9 mouse cellular contexts compared by ENCODE assay signal in genomic region chr1:75425796-75426471, GRCm38 (mm10). TPM values are rescaled to one million over a fixed set of nuclear protein-coding genes. Genes with fewer than 3 reads are reported as not detected.
DNase-seq lines count a peak whose midpoint lies in the region; ATAC-seq lines count a peak whose summit lies in the region.
"Had no signal": no experiment of that assay in that cellular context is flagged by ENCODE, and none has a peak within 500 bp of the region (broad histone marks: within the 10 kb centered on the region; RNA-seq: fewer than 3 reads in every experiment).

No protein-coding gene starts in this region.

- H3K4me2 ChIP-seq in forebrain, embryonic 16.5 days (ENCODE audit: low read length): no peak overlapping the region
- H3K4me2 ChIP-seq: midbrain, embryonic 12.5 days had no signal

- H3K27ac ChIP-seq in forebrain, embryonic 10.5 days: no peak overlapping the region
- H3K27ac ChIP-seq in forebrain, embryonic 16.5 days (ENCODE audit: low read length): no peak overlapping the region
- H3K27ac ChIP-seq: midbrain, embryonic 12.5 days had no signal

- intact Hi-C loops in left cerebral cortex, postnatal 14 days (cut with DNase I): no loop called here

- H3K4me1 ChIP-seq in forebrain, embryonic 10.5 days: peaks cover 91% of the 10 kb centered on the region
- H3K4me1 ChIP-seq in forebrain, embryonic 16.5 days (replicated peaks; ENCODE audit: control insufficient read depth, insufficient read depth, low read length): peaks cover 18% of the 10 kb centered on the region

- WGBS in forebrain, embryonic 10.5 days: 39% methylated on average over 10 of the region's 10 CpGs
- WGBS in forebrain, embryonic 16.5 days: 38% methylated on average over 10 of the region's 10 CpGs

- peak; percentile 78 for DNase-seq in forebrain, embryonic 10.5 days (ENCODE audit: extremely low spot score, low spot score)
- peak; percentile 58 to 75 for DNase-seq in left cerebral cortex, postnatal 14 days (ENCODE audit: low spot score in 2 of 2)
- no peak for DNase-seq in left cerebral cortex, adult 11 months (ENCODE audit: low spot score)
- peak; percentile 88 for DNase-seq in NIH3T3 (ENCODE audit: low read depth)
- DNase-seq in embryo, embryonic 9.5 days (ENCODE audit: extremely low spot score): peak; percentile 82
- DNase-seq in lung, postnatal 14 days: peak; percentile 39
- no peak for DNase-seq in ovary, postnatal 10 days (ENCODE audit: low spot score)

- H3K9me3 ChIP-seq in forebrain, embryonic 10.5 days: no peaks in the 10 kb centered on the region
- H3K9me3 ChIP-seq in forebrain, embryonic 16.5 days (ENCODE audit: control insufficient read depth, low read length): no peaks in the 10 kb centered on the region
- H3K9me3 ChIP-seq: midbrain, embryonic 12.5 days had no signal

- no peaks in the 10 kb centered on the region for H3K36me3 ChIP-seq in forebrain, embryonic 10.5 days (replicated peaks)
- no peaks in the 10 kb centered on the region for H3K36me3 ChIP-seq in forebrain, embryonic 16.5 days (ENCODE audit: control insufficient read depth, insufficient read depth)
- H3K36me3 ChIP-seq: midbrain, embryonic 12.5 days had no signal

- no peak for ATAC-seq in forebrain, embryonic 16.5 days

- H3K9ac ChIP-seq in forebrain, embryonic 16.5 days (replicated peaks; ENCODE audit: low read depth, low read length): no peak overlapping the region
- H3K9ac ChIP-seq: midbrain, embryonic 12.5 days had no signal

- H3K4me3 ChIP-seq in forebrain, embryonic 10.5 days: no peak overlapping the region
- H3K4me3 ChIP-seq in forebrain, embryonic 16.5 days (replicated peaks; ENCODE audit: low read length): no peak overlapping the region
- H3K4me3 ChIP-seq: midbrain, embryonic 12.5 days had no signal

- H3K27me3 ChIP-seq in forebrain, embryonic 10.5 days (ENCODE audit: poor library complexity, severe bottlenecking): peaks cover 80% of the 10 kb centered on the region
- H3K27me3 ChIP-seq in forebrain, embryonic 16.5 days (replicated peaks; ENCODE audit: control insufficient read depth, insufficient read depth, low read length): peaks cover 38% of the 10 kb centered on the region

RNA-seq across cellular contexts. Expression of gene Gmppa, which starts 9.8 kb away (rescaled TPM):
- 55.9 and 60.1 TPM in 2 replicates for polyA plus RNA-seq in forebrain, embryonic 10.5 days (2016; fragmentation: Nextera tagmentation; extraction: Ambion mirVana)
- polyA plus RNA-seq in forebrain, embryonic 16.5 days (2015; fragmentation: Nextera tagmentation; extraction: Ambion mirVana): 86.4 and 93.1 TPM in 2 replicates
- 10 to 100 TPM; 54.2 to 61.2 TPM for total RNA-seq in left cerebral cortex, postnatal 14 days (2021)

RNA-seq across cellular contexts. Expression of gene Asic4, which starts 24.3 kb away (rescaled TPM):
- 3.1 and 3.4 TPM in 2 replicates for polyA plus RNA-seq in forebrain, embryonic 10.5 days (2016; fragmentation: Nextera tagmentation; extraction: Ambion mirVana)
- 4.0 and 7.2 TPM in 2 replicates for polyA plus RNA-seq in forebrain, embryonic 16.5 days (2015; fragmentation: Nextera tagmentation; extraction: Ambion mirVana)
- 10 to 100 TPM; 14.9 to 17.7 TPM for total RNA-seq in left cerebral cortex, postnatal 14 days (2021)

RNA-seq across cellular contexts. Expression of gene Speg, which starts 50.8 kb away (rescaled TPM):
- polyA plus RNA-seq in forebrain, embryonic 10.5 days (2016; fragmentation: Nextera tagmentation; extraction: Ambion mirVana): 23.2 and 29.3 TPM in 2 replicates
- 10.7 and 12.9 TPM in 2 replicates for polyA plus RNA-seq in forebrain, embryonic 16.5 days (2015; fragmentation: Nextera tagmentation; extraction: Ambion mirVana)
- total RNA-seq in left cerebral cortex, postnatal 14 days (2021): 100 to 1,000 TPM; 199 to 210 TPM

RNA-seq across cellular contexts. Expression of gene Chpf, which starts 53.2 kb away (rescaled TPM):
- polyA plus RNA-seq in forebrain, embryonic 10.5 days (2016; fragmentation: Nextera tagmentation; extraction: Ambion mirVana): 20.1 and 20.5 TPM in 2 replicates
- polyA plus RNA-seq in forebrain, embryonic 16.5 days (2015; fragmentation: Nextera tagmentation; extraction: Ambion mirVana): 28.1 and 29.2 TPM in 2 replicates
- total RNA-seq in left cerebral cortex, postnatal 14 days (2021): 10 to 100 TPM; 77.0 to 79.3 TPM

RNA-seq across cellular contexts. Expression of gene Tmem198, which starts 53.4 kb away (rescaled TPM):
- polyA plus RNA-seq in forebrain, embryonic 10.5 days (2016; fragmentation: Nextera tagmentation; extraction: Ambion mirVana): 4.5 and 6.1 TPM in 2 replicates
- 59.8 and 60.5 TPM in 2 replicates for polyA plus RNA-seq in forebrain, embryonic 16.5 days (2015; fragmentation: Nextera tagmentation; extraction: Ambion mirVana)
- 10 to 100 TPM; 76.1 to 77.3 TPM for total RNA-seq in left cerebral cortex, postnatal 14 days (2021)

Comparison
In these comparisons a context has a peak if more than half of its experiments do, and no peak if none do; other contexts are left out.
1. DNase-seq: peak in forebrain, embryonic 10.5 days (single experiment), left cerebral cortex, postnatal 14 days (2 of 2), NIH3T3 (single experiment), embryo, embryonic 9.5 days (single experiment) and lung, postnatal 14 days (single experiment); none in left cerebral cortex, adult 11 months (single experiment) and ovary, postnatal 10 days (single experiment).